Mouse (Mus musculus): ENCODE results near the gene Lyl1. TPM values are rescaled to one million over a fixed set of nuclear protein-coding genes. Genes with fewer than 3 reads are reported as not detected.

Lyl1 gene
- polyA plus RNA-seq, 1 experiment from 2014 or later, result 4.6 TPM

DNA sequence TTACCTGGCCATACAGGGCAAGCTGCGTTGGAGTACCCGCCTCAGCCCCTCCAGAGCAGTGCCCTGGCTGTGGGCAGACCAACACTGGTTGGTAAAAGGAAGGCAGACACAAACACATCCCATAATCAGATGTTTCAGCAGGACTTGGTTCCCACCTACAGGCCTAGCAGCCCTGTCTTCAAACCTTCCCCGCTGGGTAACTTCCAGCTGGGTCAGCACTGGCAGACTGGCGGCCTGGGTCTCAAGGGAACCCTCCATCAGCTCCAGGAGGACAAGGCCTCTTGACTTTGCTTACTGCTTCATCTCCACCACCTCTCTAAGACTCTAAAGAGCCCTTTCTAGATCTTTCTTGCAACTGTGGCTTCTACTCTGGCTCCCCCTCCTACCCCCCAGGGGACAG, 35.3 kb downstream of the Lyl1 start:
- Histone ChIP-seq H3K9ac (ENCODE audit: low read length) (no peak overlapping the region), H3K36me3 (ENCODE audit: control insufficient read depth, insufficient read depth, low read length) (no peaks in the 10 kb centered on the region), H3K4me3 (ENCODE audit: low read depth, low read length) (no peak overlapping the region), H3K27me3 (ENCODE audit: control insufficient read depth, insufficient read depth, low read length) (peaks cover 89% of the 10 kb centered on the region), H3K9me3 (ENCODE audit: control insufficient read depth, low read length) (no peaks in the 10 kb centered on the region), H3K27ac (ENCODE audit: low read depth, low read length) (no peak overlapping the region), H3K4me2 (ENCODE audit: low read depth) (no peak overlapping the region), H3K4me1 (ENCODE audit: control insufficient read depth, insufficient read depth, low read length) (peaks cover 11% of the 10 kb centered on the region)
- no peak for ATAC-seq (ENCODE audit: insufficient read depth, low FRiP score, low TSS enrichment)
- WGBS, result 73% methylated on average over 4 of the region's 4 CpGs
- no peak for DNase-seq (ENCODE audit: low spot score)

GRCm38 (mm10) chr8:84737608-84738007, 36.4 kb downstream of the Lyl1 start:
- Histone ChIP-seq H3K4me2 (ENCODE audit: low read depth) (peak overlapping the region; percentile 29; the same call in 1 of the 2 replicates), H3K4me1 (ENCODE audit: control insufficient read depth, insufficient read depth, low read length) (peaks cover 15% of the 10 kb centered on the region), H3K9me3 (ENCODE audit: control insufficient read depth, low read length) (no peaks in the 10 kb centered on the region), H3K27ac (ENCODE audit: low read depth, low read length) (no peak overlapping the region), H3K4me3 (ENCODE audit: low read depth, low read length) (no peak overlapping the region; the same call in 1 of the 2 replicates), H3K9ac (ENCODE audit: low read length) (peak overlapping the region; percentile 22), H3K36me3 (ENCODE audit: control insufficient read depth, insufficient read depth, low read length) (no peaks in the 10 kb centered on the region), H3K27me3 (ENCODE audit: control insufficient read depth, insufficient read depth, low read length) (peaks cover 95% of the 10 kb centered on the region)
- ATAC-seq (ENCODE audit: insufficient read depth, low FRiP score, low TSS enrichment) (peak; percentile 61), DNase-seq (ENCODE audit: low spot score) (peak; percentile 87)
- WGBS, result 2% methylated on average over 16 of the region's 16 CpGs

DNA sequence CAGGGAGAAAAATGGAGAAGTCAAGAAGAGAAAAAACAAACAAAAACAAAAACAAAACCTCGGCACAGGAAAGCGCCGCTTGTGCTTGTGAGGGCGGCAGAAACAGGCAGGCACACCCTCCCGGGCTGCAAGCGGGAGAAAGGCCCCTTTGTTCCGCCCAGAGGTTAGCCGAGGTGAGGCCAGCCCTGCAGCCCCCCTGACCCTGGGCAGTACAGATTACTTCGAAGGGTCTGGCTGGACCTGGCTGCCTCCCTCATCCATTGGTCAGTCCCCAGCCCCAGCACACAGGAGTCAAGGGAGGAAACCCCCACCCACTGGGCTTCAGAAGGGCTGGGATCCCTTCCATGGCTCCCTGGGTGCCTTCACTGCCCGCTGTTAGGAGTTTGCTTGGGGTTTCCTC, 37.0 kb downstream of the Lyl1 start:
- Histone ChIP-seq H3K9ac (ENCODE audit: low read length) (0 out of 2 replicates have a peak overlapping the region, but pooled peaks have one; percentile 15), H3K4me2 (ENCODE audit: low read depth) (0 out of 2 replicates have a peak overlapping the region, but pooled peaks have one; percentile 29), H3K27ac (ENCODE audit: low read depth, low read length) (no peak overlapping the region), H3K27me3 (ENCODE audit: control insufficient read depth, insufficient read depth, low read length) (peaks cover 98% of the 10 kb centered on the region), H3K4me1 (ENCODE audit: control insufficient read depth, insufficient read depth, low read length) (peaks cover 21% of the 10 kb centered on the region), H3K9me3 (ENCODE audit: control insufficient read depth, low read length) (no peaks in the 10 kb centered on the region), H3K4me3 (ENCODE audit: low read depth, low read length) (no peak overlapping the region), H3K36me3 (ENCODE audit: control insufficient read depth, insufficient read depth, low read length) (no peaks in the 10 kb centered on the region)
- DNase-seq (ENCODE audit: low spot score), result no peak
- WGBS, result 2% methylated on average over 10 of the region's 10 CpGs
- ATAC-seq (ENCODE audit: insufficient read depth, low FRiP score, low TSS enrichment), result 0 out of 2 replicates have a peak, but pooled peaks have one; percentile 24

GRCm38 (mm10) chr8:84738715-84739400, 37.6 kb downstream of the Lyl1 start:
- Histone ChIP-seq H3K27ac (ENCODE audit: low read depth, low read length) (no peak overlapping the region), H3K4me1 (ENCODE audit: control insufficient read depth, insufficient read depth, low read length) (peaks cover 27% of the 10 kb centered on the region), H3K9ac (ENCODE audit: low read length) (no peak overlapping the region), H3K36me3 (ENCODE audit: control insufficient read depth, insufficient read depth, low read length) (no peaks in the 10 kb centered on the region), H3K27me3 (ENCODE audit: control insufficient read depth, insufficient read depth, low read length) (peaks cover 98% of the 10 kb centered on the region), H3K9me3 (ENCODE audit: control insufficient read depth, low read length) (no peaks in the 10 kb centered on the region), H3K4me2 (ENCODE audit: low read depth) (no peak overlapping the region), H3K4me3 (ENCODE audit: low read depth, low read length) (no peak overlapping the region)
- no peak for ATAC-seq (ENCODE audit: insufficient read depth, low FRiP score, low TSS enrichment)
- no peak for DNase-seq (ENCODE audit: low spot score)
- WGBS, result 34% methylated on average over 10 of the region's 10 CpGs

GRCm38 (mm10) chr8:84739401-84739742, 38.1 kb downstream of the Lyl1 start:
- H3K4me1 ChIP-seq (ENCODE audit: control insufficient read depth, insufficient read depth, low read length), result peaks cover 32% of the 10 kb centered on the region
- no peaks in the 10 kb centered on the region for H3K9me3 ChIP-seq (ENCODE audit: control insufficient read depth, low read length)
- no peak overlapping the region for H3K4me3 ChIP-seq (ENCODE audit: low read depth, low read length)
- no peak for ATAC-seq (ENCODE audit: insufficient read depth, low FRiP score, low TSS enrichment)
- H3K27ac ChIP-seq (ENCODE audit: low read depth, low read length), result no peak overlapping the region
- DNase-seq (ENCODE audit: low spot score), result no peak
- peaks cover 98% of the 10 kb centered on the region for H3K27me3 ChIP-seq (ENCODE audit: control insufficient read depth, insufficient read depth, low read length)
- H3K36me3 ChIP-seq (ENCODE audit: control insufficient read depth, insufficient read depth, low read length), result no peaks in the 10 kb centered on the region
- H3K9ac ChIP-seq (ENCODE audit: low read length), result no peak overlapping the region
- H3K4me2 ChIP-seq (ENCODE audit: low read depth), result no peak overlapping the region
- 0% methylated on average over 1 of the region's 1 CpGs for WGBS

DNA sequence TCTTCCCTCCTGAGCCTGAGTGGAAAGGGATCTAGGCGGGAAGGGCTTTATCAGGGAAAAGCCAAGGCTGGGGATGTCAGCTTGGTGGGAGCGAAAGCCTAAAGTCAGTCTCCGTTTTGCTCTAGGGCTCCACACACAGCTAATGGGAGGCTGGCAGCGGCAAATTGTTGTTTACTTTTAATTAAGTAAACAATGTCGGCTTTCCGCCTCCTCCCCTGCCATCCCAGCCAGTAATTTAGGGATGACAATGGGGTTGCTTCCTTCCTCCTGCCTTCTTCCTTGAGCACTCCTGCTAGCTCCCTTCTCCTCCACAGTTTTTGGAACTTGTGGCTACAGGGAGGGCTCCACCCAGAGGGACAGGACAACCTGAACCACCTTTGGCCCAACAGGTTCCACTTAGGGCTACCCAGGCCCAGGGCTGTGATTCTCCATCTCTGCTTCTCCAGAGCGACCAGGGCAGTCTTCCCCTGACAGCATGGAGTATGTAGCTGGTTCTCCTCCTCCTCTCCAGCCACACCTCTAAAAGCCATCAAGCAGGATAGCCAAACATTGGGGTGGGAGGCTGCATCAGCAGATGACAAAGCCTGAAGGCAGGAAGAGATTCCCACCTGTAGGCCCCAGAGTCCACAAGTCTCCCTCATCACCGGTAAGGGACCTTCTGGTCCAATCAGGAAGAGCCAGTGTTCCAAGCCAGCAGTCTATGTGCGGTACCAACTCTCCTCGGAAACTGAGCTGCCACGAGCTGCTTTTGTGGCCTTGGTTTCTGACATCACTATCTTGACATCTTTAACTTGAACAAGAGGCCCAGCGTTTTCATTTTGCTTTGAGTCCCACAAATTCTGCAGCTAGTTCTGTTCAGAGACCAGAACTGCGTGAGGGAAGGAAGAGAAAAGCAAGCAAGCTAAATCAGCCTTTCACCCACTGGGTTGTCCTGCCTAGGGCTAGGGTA, 39.9 kb downstream of the Lyl1 start:
- peaks cover 97% of the 10 kb centered on the region for H3K27me3 ChIP-seq (ENCODE audit: control insufficient read depth, insufficient read depth, low read length)
- no peak for DNase-seq (ENCODE audit: low spot score)
- H3K9me3 ChIP-seq (ENCODE audit: control insufficient read depth, low read length), result no peaks in the 10 kb centered on the region
- H3K4me1 ChIP-seq (ENCODE audit: control insufficient read depth, insufficient read depth, low read length), result peaks cover 45% of the 10 kb centered on the region
- ATAC-seq (ENCODE audit: insufficient read depth, low FRiP score, low TSS enrichment), result no peak
- H3K4me2 ChIP-seq (ENCODE audit: low read depth), result no peak overlapping the region
- no peaks in the 10 kb centered on the region for H3K36me3 ChIP-seq (ENCODE audit: control insufficient read depth, insufficient read depth, low read length)
- no peak overlapping the region for H3K9ac ChIP-seq (ENCODE audit: low read length)
- 17% methylated on average over 13 of the region's 13 CpGs for WGBS
- H3K27ac ChIP-seq (ENCODE audit: low read depth, low read length), result no peak overlapping the region
- H3K4me3 ChIP-seq (ENCODE audit: low read depth, low read length), result no peak overlapping the region

- Histone ChIP-seq H3K9me3 (ENCODE audit: control insufficient read depth, low read length) (no peaks in the 10 kb centered on the region), H3K4me3 (ENCODE audit: low read depth, low read length) (no peak overlapping the region), H3K27me3 (ENCODE audit: control insufficient read depth, insufficient read depth, low read length) (peaks cover 98% of the 10 kb centered on the region), H3K9ac (ENCODE audit: low read length) (peak overlapping the region; percentile 1; the same call in 1 of the 2 replicates), H3K36me3 (ENCODE audit: control insufficient read depth, insufficient read depth, low read length) (no peaks in the 10 kb centered on the region), H3K4me1 (ENCODE audit: control insufficient read depth, insufficient read depth, low read length) (peaks cover 45% of the 10 kb centered on the region), H3K4me2 (ENCODE audit: low read depth) (peak overlapping the region; percentile 25), H3K27ac (ENCODE audit: low read depth, low read length) (peak overlapping the region; percentile 31; the same call in 1 of the 2 replicates)
- ATAC-seq (ENCODE audit: insufficient read depth, low FRiP score, low TSS enrichment) (no peak), DNase-seq (ENCODE audit: low spot score) (peak; percentile 75)
- WGBS, result 2% methylated on average over 32 of the region's 32 CpGs
Observed at GRCm38 (mm10) chr8:84742171-84743053, 41.2 kb downstream of the Lyl1 start.

GRCm38 (mm10) chr8:84743054-84743415, 41.8 kb downstream of the Lyl1 start:
- Histone ChIP-seq H3K4me3 (ENCODE audit: low read depth, low read length) (no peak overlapping the region), H3K4me2 (ENCODE audit: low read depth) (peak overlapping the region; percentile 25), H3K36me3 (ENCODE audit: control insufficient read depth, insufficient read depth, low read length) (no peaks in the 10 kb centered on the region), H3K27me3 (ENCODE audit: control insufficient read depth, insufficient read depth, low read length) (peaks cover 97% of the 10 kb centered on the region), H3K4me1 (ENCODE audit: control insufficient read depth, insufficient read depth, low read length) (peaks cover 39% of the 10 kb centered on the region), H3K9me3 (ENCODE audit: control insufficient read depth, low read length) (no peaks in the 10 kb centered on the region), H3K27ac (ENCODE audit: low read depth, low read length) (peak overlapping the region; percentile 31; the same call in 1 of the 2 replicates), H3K9ac (ENCODE audit: low read length) (no peak overlapping the region; the same call in 1 of the 2 replicates)
- no peak for DNase-seq (ENCODE audit: low spot score)
- 0 out of 2 replicates have a peak, but pooled peaks have one; percentile 10 for ATAC-seq (ENCODE audit: insufficient read depth, low FRiP score, low TSS enrichment)
- WGBS, result 2% methylated on average over 10 of the region's 10 CpGs
